Mouse (Mus musculus) heart, postnatal 0 days (tissue): ENCODE results near the gene Knl1.

ENCODE experiments used
- CTCF ChIP-seq: IDR thresholded peaks from 2 replicates; pipeline ENCODE4 v1.5.1; 2016; ENCODE audit warnings: antibody characterized with exemption, control low read depth, low read depth
- EP300 ChIP-seq: IDR thresholded peaks from 2 replicates; pipeline ENCODE4 v1.6.1; 2016; ENCODE audit warnings: antibody characterized with exemption, low read depth

DNA sequence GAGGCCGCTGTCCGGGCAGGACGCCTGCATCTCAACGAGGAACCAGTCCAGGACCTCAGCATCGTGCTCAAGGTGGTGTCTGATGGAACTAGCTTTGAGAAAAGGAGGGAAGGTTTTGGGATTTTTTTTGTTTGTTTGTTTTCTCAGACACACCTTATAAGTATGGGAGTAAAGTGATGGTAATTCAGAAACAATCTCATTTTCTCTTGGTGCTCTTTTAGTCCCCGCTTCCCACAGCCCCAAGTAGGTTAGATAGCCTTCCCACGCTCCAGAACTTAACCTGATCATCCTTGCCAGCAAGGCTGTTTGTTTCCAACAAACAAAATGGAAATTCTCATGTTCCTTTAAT lies 11.5 kb upstream of the Knl1 start:
- no peak for TF ChIP-seq CTCF
- TF ChIP-seq EP300 = no peak
